Mouse (Mus musculus): Measurements from ENCODE around the gene Lmod1. TPM values are rescaled to one million over a fixed set of nuclear protein-coding genes. Genes with fewer than 3 reads are reported as not detected.

The Lmod1 gene
- polyA plus RNA-seq, 1 experiment from 2014 or later: 0.46 TPM

GRCm38 (mm10) chr1:135323367-135323901 lies 1.2 kb upstream of the Lmod1 start:
- ATAC-seq (ENCODE audit: insufficient number of reproducible peaks, low FRiP score, low TSS enrichment, low read depth): no peak
- Histone ChIP-seq H3K9me3 (no peaks in the 10 kb centered on the region), H3K4me2 (no peak overlapping the region), H3K27me3 (no peaks in the 10 kb centered on the region), H3K4me1 (peaks cover 12% of the 10 kb centered on the region), H3K36me3 (no peaks in the 10 kb centered on the region), H3K27ac (no peak overlapping the region), H3K4me3 (no peak overlapping the region), H3K9ac (no peak overlapping the region)
- 69% methylated on average over 7 of the region's 7 CpGs for WGBS

- no peak overlapping the region for H3K4me2 ChIP-seq
- no peak overlapping the region for H3K27ac ChIP-seq
- no peaks in the 10 kb centered on the region for H3K36me3 ChIP-seq
- H3K9me3 ChIP-seq: no peaks in the 10 kb centered on the region
- peaks cover 12% of the 10 kb centered on the region for H3K4me1 ChIP-seq
- H3K9ac ChIP-seq: no peak overlapping the region
- WGBS: 73% methylated on average over 2 of the region's 2 CpGs
- no peak overlapping the region for H3K4me3 ChIP-seq
- no peaks in the 10 kb centered on the region for H3K27me3 ChIP-seq
- ATAC-seq (ENCODE audit: insufficient number of reproducible peaks, low FRiP score, low TSS enrichment, low read depth): no peak
These were observed 1.3 kb downstream of the Lmod1 start for GRCm38 (mm10) chr1:135325934-135326333.

- ATAC-seq (ENCODE audit: insufficient number of reproducible peaks, low FRiP score, low TSS enrichment, low read depth): no peak
- Histone ChIP-seq H3K4me3 (no peak overlapping the region), H3K9me3 (no peaks in the 10 kb centered on the region), H3K27ac (no peak overlapping the region), H3K36me3 (no peaks in the 10 kb centered on the region), H3K9ac (no peak overlapping the region), H3K4me2 (no peak overlapping the region), H3K27me3 (no peaks in the 10 kb centered on the region), H3K4me1 (peaks cover 12% of the 10 kb centered on the region)
- 56% methylated on average over 5 of the region's 5 CpGs for WGBS
These were observed 3.8 kb downstream of the Lmod1 start for GRCm38 (mm10) chr1:135328368-135328767.

GRCm38 (mm10) chr1:135330578-135330977 lies 6.0 kb downstream of the Lmod1 start:
- no peak for ATAC-seq (ENCODE audit: insufficient number of reproducible peaks, low FRiP score, low TSS enrichment, low read depth)
- Histone ChIP-seq H3K4me1 (no peaks in the 10 kb centered on the region), H3K4me2 (no peak overlapping the region), H3K9me3 (no peaks in the 10 kb centered on the region), H3K36me3 (no peaks in the 10 kb centered on the region), H3K9ac (no peak overlapping the region), H3K27ac (no peak overlapping the region), H3K4me3 (no peak overlapping the region), H3K27me3 (no peaks in the 10 kb centered on the region)
- WGBS: 67% methylated on average over 6 of the region's 6 CpGs

- H3K36me3 ChIP-seq: no peaks in the 10 kb centered on the region
- H3K9ac ChIP-seq: no peak overlapping the region
- no peaks in the 10 kb centered on the region for H3K4me1 ChIP-seq
- no peaks in the 10 kb centered on the region for H3K27me3 ChIP-seq
- WGBS: 78% methylated on average over 8 of the region's 8 CpGs
- no peaks in the 10 kb centered on the region for H3K9me3 ChIP-seq
- ATAC-seq (ENCODE audit: insufficient number of reproducible peaks, low FRiP score, low TSS enrichment, low read depth): no peak
- no peak overlapping the region for H3K27ac ChIP-seq
- no peak overlapping the region for H3K4me2 ChIP-seq
- no peak overlapping the region for H3K4me3 ChIP-seq
These were observed 17.3 kb downstream of the Lmod1 start for GRCm38 (mm10) chr1:135341947-135342346.

GRCm38 (mm10) chr1:135344026-135344425 lies 19.4 kb downstream of the Lmod1 start:
- H3K4me2 ChIP-seq: no peak overlapping the region
- no peak for ATAC-seq (ENCODE audit: insufficient number of reproducible peaks, low FRiP score, low TSS enrichment, low read depth)
- no peaks in the 10 kb centered on the region for H3K27me3 ChIP-seq
- H3K4me3 ChIP-seq: no peak overlapping the region
- H3K4me1 ChIP-seq: no peaks in the 10 kb centered on the region
- no peaks in the 10 kb centered on the region for H3K9me3 ChIP-seq
- H3K27ac ChIP-seq: no peak overlapping the region
- no peak overlapping the region for H3K9ac ChIP-seq
- 59% methylated on average over 4 of the region's 4 CpGs for WGBS
- no peaks in the 10 kb centered on the region for H3K36me3 ChIP-seq

GRCm38 (mm10) chr1:135346891-135347290 lies 22.3 kb downstream of the Lmod1 start:
- H3K9ac ChIP-seq: no peak overlapping the region
- no peak overlapping the region for H3K27ac ChIP-seq
- H3K36me3 ChIP-seq: no peaks in the 10 kb centered on the region
- H3K9me3 ChIP-seq: no peaks in the 10 kb centered on the region
- H3K4me2 ChIP-seq: no peak overlapping the region
- H3K27me3 ChIP-seq: no peaks in the 10 kb centered on the region
- no peaks in the 10 kb centered on the region for H3K4me1 ChIP-seq
- no peak overlapping the region for H3K4me3 ChIP-seq
- WGBS: 61% methylated on average over 3 of the region's 3 CpGs
- ATAC-seq (ENCODE audit: insufficient number of reproducible peaks, low FRiP score, low TSS enrichment, low read depth): no peak

- H3K4me2 ChIP-seq: no peak overlapping the region
- 49% methylated on average over 4 of the region's 4 CpGs for WGBS
- H3K9ac ChIP-seq: no peak overlapping the region
- H3K27ac ChIP-seq: no peak overlapping the region
- no peak for ATAC-seq (ENCODE audit: insufficient number of reproducible peaks, low FRiP score, low TSS enrichment, low read depth)
- H3K4me3 ChIP-seq: no peak overlapping the region
- no peaks in the 10 kb centered on the region for H3K36me3 ChIP-seq
- no peaks in the 10 kb centered on the region for H3K27me3 ChIP-seq
- no peaks in the 10 kb centered on the region for H3K9me3 ChIP-seq
- H3K4me1 ChIP-seq: no peaks in the 10 kb centered on the region
These were observed 23.0 kb downstream of the Lmod1 start for GRCm38 (mm10) chr1:135347498-135348169.

- no peak overlapping the region for H3K4me2 ChIP-seq
- no peak for ATAC-seq (ENCODE audit: insufficient number of reproducible peaks, low FRiP score, low TSS enrichment, low read depth)
- no peaks in the 10 kb centered on the region for H3K27me3 ChIP-seq
- no peaks in the 10 kb centered on the region for H3K36me3 ChIP-seq
- WGBS: 50% methylated on average over 3 of the region's 3 CpGs
- H3K9me3 ChIP-seq: no peaks in the 10 kb centered on the region
- no peak overlapping the region for H3K4me3 ChIP-seq
- no peaks in the 10 kb centered on the region for H3K4me1 ChIP-seq
- no peak overlapping the region for H3K27ac ChIP-seq
- no peak overlapping the region for H3K9ac ChIP-seq
These were observed 27.3 kb downstream of the Lmod1 start for GRCm38 (mm10) chr1:135351953-135352352.

- no peak for ATAC-seq (ENCODE audit: insufficient number of reproducible peaks, low FRiP score, low TSS enrichment, low read depth)
- no peaks in the 10 kb centered on the region for H3K4me1 ChIP-seq
- no peaks in the 10 kb centered on the region for H3K36me3 ChIP-seq
- H3K4me2 ChIP-seq: no peak overlapping the region
- 17% methylated on average over 2 of the region's 2 CpGs for WGBS
- no peak overlapping the region for H3K27ac ChIP-seq
- H3K27me3 ChIP-seq: no peaks in the 10 kb centered on the region
- no peak overlapping the region for H3K9ac ChIP-seq
- H3K9me3 ChIP-seq: no peaks in the 10 kb centered on the region
- H3K4me3 ChIP-seq: no peak overlapping the region
These were observed 34.5 kb downstream of the Lmod1 start for GRCm38 (mm10) chr1:135359071-135359470.

- H3K4me2 ChIP-seq: no peak overlapping the region
- no peaks in the 10 kb centered on the region for H3K4me1 ChIP-seq
- WGBS: 77% methylated on average over 4 of the region's 4 CpGs
- H3K27ac ChIP-seq: no peak overlapping the region
- H3K9me3 ChIP-seq: no peaks in the 10 kb centered on the region
- ATAC-seq (ENCODE audit: insufficient number of reproducible peaks, low FRiP score, low TSS enrichment, low read depth): no peak
- H3K4me3 ChIP-seq: no peak overlapping the region
- no peaks in the 10 kb centered on the region for H3K27me3 ChIP-seq
- no peaks in the 10 kb centered on the region for H3K36me3 ChIP-seq
- no peak overlapping the region for H3K9ac ChIP-seq
These were observed 36.9 kb downstream of the Lmod1 start for GRCm38 (mm10) chr1:135361491-135361890.

GRCm38 (mm10) chr1:135362115-135362514 lies 37.5 kb downstream of the Lmod1 start:
- ATAC-seq (ENCODE audit: insufficient number of reproducible peaks, low FRiP score, low TSS enrichment, low read depth): no peak
- Histone ChIP-seq H3K27ac (no peak overlapping the region), H3K27me3 (no peaks in the 10 kb centered on the region), H3K4me2 (no peak overlapping the region), H3K36me3 (no peaks in the 10 kb centered on the region), H3K9ac (no peak overlapping the region), H3K9me3 (no peaks in the 10 kb centered on the region), H3K4me1 (no peaks in the 10 kb centered on the region), H3K4me3 (no peak overlapping the region)

- ATAC-seq (ENCODE audit: insufficient number of reproducible peaks, low FRiP score, low TSS enrichment, low read depth): no peak
- no peaks in the 10 kb centered on the region for H3K27me3 ChIP-seq
- H3K4me2 ChIP-seq: no peak overlapping the region
- 86% methylated on average over 8 of the region's 8 CpGs for WGBS
- H3K9me3 ChIP-seq: no peaks in the 10 kb centered on the region
- no peak overlapping the region for H3K4me3 ChIP-seq
- H3K27ac ChIP-seq: no peak overlapping the region
- H3K36me3 ChIP-seq: no peaks in the 10 kb centered on the region
- peaks cover 5% of the 10 kb centered on the region for H3K4me1 ChIP-seq
- H3K9ac ChIP-seq: no peak overlapping the region
These were observed 38.8 kb downstream of the Lmod1 start for GRCm38 (mm10) chr1:135363446-135363845.

Data from limb, embryonic 15.5 days (tissue).